Mouse (Mus musculus) forebrain, postnatal 0 days (tissue): Measurements from ENCODE around the gene Boll. TPM values are rescaled to one million over a fixed set of nuclear protein-coding genes. Genes with fewer than 3 reads are reported as not detected.

ENCODE experiments used
- ATAC-seq: fragments of 200-750 bp; cut with Nextera tagmentation; 2 replicates; pipeline ENCODE4 v1.8.0; 2017; ENCODE audit warnings: mild to moderate bottlenecking, moderate library complexity
- DNase-seq: peaks from one replicate; pipeline ENCODE4 v3.0.0-alpha.2; 2015
- H3K27ac ChIP-seq: fragments of 300-500 bp; sonication (generic); 2 replicates; pipeline ENCODE4 v1.5.1; 2014; ENCODE audit warnings: low read depth, mild to moderate bottlenecking, antibody characterized with exemption, low read length, moderate library complexity, mixed read lengths
- H3K27me3 ChIP-seq: fragments of 300-500 bp; sonication (generic); 2 replicates; pipeline ENCODE4 v1.6.1; 2014; ENCODE audit warnings: mild to moderate bottlenecking, low read length, mixed read lengths; ENCODE audit not compliant: insufficient read depth
- H3K36me3 ChIP-seq: fragments of 300-500 bp; sonication (generic); 2 replicates; pipeline ENCODE4 v1.6.1; 2014; ENCODE audit warnings: mild to moderate bottlenecking, moderate library complexity; ENCODE audit not compliant: insufficient read depth
- H3K4me1 ChIP-seq: fragments of 300-500 bp; sonication (generic); 2 replicates; pipeline ENCODE4 v1.6.1; 2014; ENCODE audit warnings: antibody characterized with exemption; ENCODE audit not compliant: insufficient read depth
- H3K4me2 ChIP-seq: fragments of 300-500 bp; sonication (generic); 2 replicates; pipeline ENCODE4 v1.6.1; 2014; ENCODE audit warnings: low read depth, mild to moderate bottlenecking, moderate library complexity
- H3K4me3 ChIP-seq: fragments of 300-500 bp; sonication (generic); 2 replicates; pipeline ENCODE4 v1.5.1; 2014; ENCODE audit warnings: low read depth, low read length, mixed read lengths
- H3K9ac ChIP-seq: fragments of 300-500 bp; sonication (generic); 2 replicates; pipeline ENCODE4 v1.6.1; 2014; ENCODE audit warnings: mild to moderate bottlenecking
- H3K9me3 ChIP-seq: fragments of 300-500 bp; sonication (generic); 2 replicates; pipeline ENCODE4 v1.6.1; 2016; ENCODE audit warnings: low read length
- CTCF ChIP-seq: sonication (generic); IDR thresholded peaks from 2 replicates; pipeline ENCODE4 v1.5.1; 2016; ENCODE audit warnings: antibody characterized with exemption, control low read depth, low read depth
- WGBS: fragments of 180-500 bp; shearing (Covaris S2); extraction: QIAGEN DNeasy Blood & Tissue Kit; methylation state at CpG from one replicate; pipeline ENCODE4 v1.1.7; 2014; 5-methylcytosine and 5-hydroxymethylcytosine counted together
- polyA plus RNA-seq: library from polyadenylated mRNA; unstranded; fragments of >200 nt; fragmentation: Nextera tagmentation; extraction: Ambion mirVana; gene quantifications from 2 replicates; pipeline ENCODE4 v1.2.1, GENCODE M21; 2015
- total RNA-seq: library from RNA; depleted of rRNA; stranded (reverse); fragments of >200 nt; gene quantifications from 2 replicates; pipeline ENCODE4 v1.2.3, GENCODE M21; 2014; rRNA removed

Boll gene
- total and polyA plus RNA-seq, 2 experiments from 2014 or later = not detected

GRCm38 (mm10) chr1:55207561-55207960 lies 155.7 kb downstream of the Boll start:
- H3K9ac ChIP-seq = no peak overlapping the region
- WGBS = 84% methylated on average over 6 of the region's 6 CpGs
- no peaks in the 10 kb centered on the region for H3K4me1 ChIP-seq
- no peak for TF ChIP-seq CTCF
- ATAC-seq (no peak), DNase-seq (no peak)
- H3K27ac ChIP-seq = no peak overlapping the region
- no peaks in the 10 kb centered on the region for H3K36me3 ChIP-seq
- no peaks in the 10 kb centered on the region for H3K27me3 ChIP-seq
- H3K4me3 ChIP-seq = no peak overlapping the region
- H3K9me3 ChIP-seq = no peaks in the 10 kb centered on the region
- no peak overlapping the region for H3K4me2 ChIP-seq

- 32% methylated on average over 5 of the region's 5 CpGs for WGBS
- H3K4me2 ChIP-seq = no peak overlapping the region
- DNase-seq = no peak
- H3K9me3 ChIP-seq = no peaks in the 10 kb centered on the region
- ATAC-seq = no peak
- H3K9ac ChIP-seq = no peak overlapping the region
- H3K27ac ChIP-seq = no peak overlapping the region; the same call in 1 of the 2 replicates
- no peak overlapping the region for H3K4me3 ChIP-seq
- H3K36me3 ChIP-seq = no peaks in the 10 kb centered on the region
- TF ChIP-seq CTCF = no peak
- no peaks in the 10 kb centered on the region for H3K27me3 ChIP-seq
- H3K4me1 ChIP-seq = no peaks in the 10 kb centered on the region
Measured at GRCm38 (mm10) chr1:55205808-55206327, 157.4 kb downstream of the Boll start.

GRCm38 (mm10) chr1:55201850-55202752 lies 161.2 kb downstream of the Boll start:
- H3K9me3 ChIP-seq = no peaks in the 10 kb centered on the region
- H3K4me1 ChIP-seq = no peaks in the 10 kb centered on the region
- no peak overlapping the region for H3K9ac ChIP-seq
- 0 out of 2 replicates have a peak overlapping the region, but pooled peaks have one; percentile 2 for H3K27ac ChIP-seq
- no peak overlapping the region for H3K4me2 ChIP-seq
- no peak for TF ChIP-seq CTCF
- no peak overlapping the region for H3K4me3 ChIP-seq
- WGBS = 42% methylated on average over 18 of the region's 18 CpGs
- DNase-seq = peak; percentile 68
- H3K27me3 ChIP-seq = no peaks in the 10 kb centered on the region
- peak; percentile 58 for ATAC-seq
- no peaks in the 10 kb centered on the region for H3K36me3 ChIP-seq

GRCm38 (mm10) chr1:55198719-55199118 lies 164.6 kb downstream of the Boll start:
- DNase-seq = no peak
- no peak overlapping the region for H3K4me2 ChIP-seq
- H3K36me3 ChIP-seq = no peaks in the 10 kb centered on the region
- no peak overlapping the region for H3K9ac ChIP-seq
- H3K4me3 ChIP-seq = no peak overlapping the region
- H3K9me3 ChIP-seq = no peaks in the 10 kb centered on the region
- WGBS = 7% methylated on average over 3 of the region's 3 CpGs
- no peak for TF ChIP-seq CTCF
- no peak overlapping the region for H3K27ac ChIP-seq
- no peak for ATAC-seq
- H3K27me3 ChIP-seq = no peaks in the 10 kb centered on the region
- H3K4me1 ChIP-seq = no peaks in the 10 kb centered on the region

Other genes with a start within 250 kb of the Boll start
- gene Mob4, start 232.2 kb downstream of the Boll start, total RNA-seq = 94.8 and 95.9 TPM in 2 replicates
- 141 and 155 TPM in 2 replicates for gene Mob4, start 232.2 kb downstream of the Boll start, polyA plus RNA-seq
- 10.1 and 10.9 TPM in 2 replicates for gene Rftn2, start 136.7 kb downstream of the Boll start, total RNA-seq
- 7.9 and 12.4 TPM in 2 replicates for gene Rftn2, start 136.7 kb downstream of the Boll start, polyA plus RNA-seq
- gene Mars2, start 126.3 kb downstream of the Boll start, total RNA-seq = 11.5 and 13.1 TPM in 2 replicates
- 2.3 and 2.5 TPM in 2 replicates for gene Mars2, start 126.3 kb downstream of the Boll start, polyA plus RNA-seq
- 7.7 and 9.2 TPM in 2 replicates for gene Plcl1, start 42.5 kb upstream of the Boll start, total RNA-seq
- gene Plcl1, start 42.5 kb upstream of the Boll start, polyA plus RNA-seq = 1.9 and 3.0 TPM in 2 replicates